Mouse (Mus musculus) midbrain, embryonic 12.5 days (tissue): ENCODE data around the gene Gm28053. TPM values are rescaled to one million over a fixed set of nuclear protein-coding genes. Genes with fewer than 3 reads are reported as not detected.

Experiments
- ATAC-seq: fragments of 200-750 bp; cut with Nextera tagmentation; 2 replicates; pipeline ENCODE4 v1.8.0; 2017; ENCODE audit warnings: low read depth, moderate TSS enrichment, moderate library complexity; ENCODE audit not compliant: low FRiP score
- H3K27ac ChIP-seq: fragments of 300-500 bp; sonication (generic); replicated peaks from 2 replicates; pipeline ENCODE4 v1.5.1; 2016; ENCODE audit warnings: mild to moderate bottlenecking
- H3K27me3 ChIP-seq: fragments of 300-500 bp; sonication (generic); 2 replicates; pipeline ENCODE4 v1.6.1; 2016; ENCODE audit warnings: mild to moderate bottlenecking
- H3K36me3 ChIP-seq: fragments of 300-500 bp; sonication (generic); 2 replicates; pipeline ENCODE4 v1.6.1; 2016
- H3K4me1 ChIP-seq: fragments of 300-500 bp; sonication (generic); 2 replicates; pipeline ENCODE4 v1.6.1; 2016
- H3K4me2 ChIP-seq: fragments of 300-500 bp; sonication (generic); replicated peaks from 2 replicates; pipeline ENCODE4 v1.6.1; 2016; ENCODE audit warnings: mild to moderate bottlenecking, moderate library complexity
- H3K4me3 ChIP-seq: fragments of 300-500 bp; sonication (generic); 2 replicates; pipeline ENCODE4 v1.5.1; 2016; ENCODE audit warnings: mild to moderate bottlenecking
- H3K9ac ChIP-seq: fragments of 300-500 bp; sonication (generic); replicated peaks from 2 replicates; pipeline ENCODE4 v1.6.1; 2016; ENCODE audit warnings: mild to moderate bottlenecking, moderate library complexity
- H3K9me3 ChIP-seq: fragments of 300-500 bp; sonication (generic); 2 replicates; pipeline ENCODE4 v1.6.1; 2016; ENCODE audit warnings: mild to moderate bottlenecking
- WGBS: fragments of 180-500 bp; shearing (Covaris S2); methylation state at CpG from one replicate; pipeline ENCODE4 v1.1.7; 2016; 5-methylcytosine and 5-hydroxymethylcytosine counted together
- polyA plus RNA-seq: library from polyadenylated mRNA; unstranded; fragments of >200 nt; fragmentation: Nextera tagmentation; extraction: Ambion mirVana; gene quantifications from 2 replicates; pipeline ENCODE4 v1.2.1, GENCODE M21; 2016

Gm28053 gene
- polyA plus RNA-seq, 1 experiment from 2014 or later: not detected

GRCm38 (mm10) chr6:48698066-48698856 is 20.1 kb upstream of the Gm28053 start:
- no peaks in the 10 kb centered on the region for H3K9me3 ChIP-seq
- H3K27me3 ChIP-seq: no peaks in the 10 kb centered on the region
- H3K27ac ChIP-seq: no peak overlapping the region
- H3K9ac ChIP-seq: no peak overlapping the region
- no peak overlapping the region for H3K4me2 ChIP-seq
- H3K4me3 ChIP-seq: no peak overlapping the region
- H3K36me3 ChIP-seq: no peaks in the 10 kb centered on the region
- WGBS: 76% methylated on average over 7 of the region's 7 CpGs
- no peaks in the 10 kb centered on the region for H3K4me1 ChIP-seq
- ATAC-seq: no peak

- Histone ChIP-seq H3K36me3 (no peaks in the 10 kb centered on the region), H3K9me3 (no peaks in the 10 kb centered on the region), H3K27ac (no peak overlapping the region), H3K4me3 (no peak overlapping the region), H3K27me3 (no peaks in the 10 kb centered on the region), H3K4me1 (no peaks in the 10 kb centered on the region), H3K9ac (no peak overlapping the region), H3K4me2 (no peak overlapping the region)
- WGBS: 83% methylated on average over 3 of the region's 3 CpGs
- ATAC-seq: no peak
Measured at GRCm38 (mm10) chr6:48698888-48699287, 19.5 kb upstream of the Gm28053 start.

- Histone ChIP-seq H3K27ac (no peak overlapping the region), H3K9ac (no peak overlapping the region), H3K36me3 (no peaks in the 10 kb centered on the region), H3K27me3 (no peaks in the 10 kb centered on the region), H3K9me3 (no peaks in the 10 kb centered on the region), H3K4me2 (no peak overlapping the region), H3K4me1 (no peaks in the 10 kb centered on the region), H3K4me3 (no peak overlapping the region)
- WGBS: 52% methylated on average over 5 of the region's 5 CpGs
- no peak for ATAC-seq
Measured at GRCm38 (mm10) chr6:48700251-48701075, 17.9 kb upstream of the Gm28053 start.

GRCm38 (mm10) chr6:48702146-48702545 is 16.3 kb upstream of the Gm28053 start:
- H3K9ac ChIP-seq: no peak overlapping the region
- no peaks in the 10 kb centered on the region for H3K36me3 ChIP-seq
- H3K27ac ChIP-seq: no peak overlapping the region
- ATAC-seq: no peak
- WGBS: 86% methylated on average over 7 of the region's 7 CpGs
- no peak overlapping the region for H3K4me2 ChIP-seq
- H3K9me3 ChIP-seq: no peaks in the 10 kb centered on the region
- H3K4me3 ChIP-seq: no peak overlapping the region
- H3K27me3 ChIP-seq: no peaks in the 10 kb centered on the region
- H3K4me1 ChIP-seq: no peaks in the 10 kb centered on the region

GRCm38 (mm10) chr6:48702601-48703000 is 15.8 kb upstream of the Gm28053 start:
- Histone ChIP-seq H3K9ac (no peak overlapping the region), H3K36me3 (no peaks in the 10 kb centered on the region), H3K27ac (no peak overlapping the region), H3K9me3 (no peaks in the 10 kb centered on the region), H3K4me3 (no peak overlapping the region), H3K27me3 (no peaks in the 10 kb centered on the region), H3K4me2 (no peak overlapping the region), H3K4me1 (no peaks in the 10 kb centered on the region)
- no peak for ATAC-seq
- WGBS: 79% methylated on average over 5 of the region's 5 CpGs

DNA sequence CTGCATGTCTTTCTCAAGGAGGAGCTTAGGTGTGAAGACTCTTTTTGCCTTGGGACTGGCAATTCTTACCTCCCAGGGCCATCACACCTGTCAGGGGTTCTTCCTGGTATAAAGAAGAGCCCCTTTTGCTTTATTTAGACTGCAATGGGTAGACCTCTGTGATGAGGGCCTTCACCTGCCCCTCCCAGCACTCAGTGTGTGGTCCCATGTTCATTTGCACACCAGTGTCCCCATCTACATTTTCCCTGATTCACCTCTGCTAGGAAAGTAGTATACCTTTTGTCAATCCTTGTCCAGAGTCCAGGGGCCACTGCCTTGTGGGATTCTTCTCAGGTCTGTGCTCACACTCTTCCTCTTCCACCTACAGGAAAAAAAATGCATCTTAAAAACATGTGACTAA is 14.3 kb upstream of the Gm28053 start:
- Histone ChIP-seq H3K27ac (no peak overlapping the region), H3K9me3 (no peaks in the 10 kb centered on the region), H3K36me3 (no peaks in the 10 kb centered on the region)

DNA sequence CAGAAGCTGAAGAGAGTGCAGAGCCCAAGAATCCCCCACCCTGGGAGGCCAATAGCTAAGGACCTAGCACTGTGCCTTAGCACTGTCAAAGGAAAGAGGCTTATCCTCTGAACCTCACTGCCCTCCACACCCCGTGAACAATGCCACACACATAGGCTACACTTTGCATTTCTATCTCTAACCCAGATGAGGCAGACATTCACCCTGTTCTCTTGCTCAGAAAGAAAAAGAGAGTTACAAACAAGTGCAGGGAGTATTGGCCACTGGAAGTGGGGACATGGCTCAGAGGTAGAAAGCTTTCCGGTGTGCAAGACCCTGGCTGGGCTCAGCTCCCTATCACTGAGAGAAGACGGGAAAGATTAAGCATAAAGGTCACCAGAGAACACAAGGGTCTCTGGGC is 12.3 kb upstream of the Gm28053 start:
- H3K36me3 ChIP-seq: no peaks in the 10 kb centered on the region
- no peaks in the 10 kb centered on the region for H3K27me3 ChIP-seq
- H3K27ac ChIP-seq: no peak overlapping the region
- no peaks in the 10 kb centered on the region for H3K4me1 ChIP-seq
- no peak overlapping the region for H3K9ac ChIP-seq
- 31% methylated on average over 3 of the region's 3 CpGs for WGBS
- no peak for ATAC-seq
- no peak overlapping the region for H3K4me2 ChIP-seq
- H3K9me3 ChIP-seq: no peaks in the 10 kb centered on the region
- H3K4me3 ChIP-seq: no peak overlapping the region

More for the DNA sequence above, 14.3 kb upstream of the Gm28053 start:
- Histone ChIP-seq H3K4me1 (no peaks in the 10 kb centered on the region), H3K9ac (no peak overlapping the region), H3K27me3 (no peaks in the 10 kb centered on the region), H3K4me3 (no peak overlapping the region), H3K4me2 (no peak overlapping the region)
- no peak for ATAC-seq

DNA sequence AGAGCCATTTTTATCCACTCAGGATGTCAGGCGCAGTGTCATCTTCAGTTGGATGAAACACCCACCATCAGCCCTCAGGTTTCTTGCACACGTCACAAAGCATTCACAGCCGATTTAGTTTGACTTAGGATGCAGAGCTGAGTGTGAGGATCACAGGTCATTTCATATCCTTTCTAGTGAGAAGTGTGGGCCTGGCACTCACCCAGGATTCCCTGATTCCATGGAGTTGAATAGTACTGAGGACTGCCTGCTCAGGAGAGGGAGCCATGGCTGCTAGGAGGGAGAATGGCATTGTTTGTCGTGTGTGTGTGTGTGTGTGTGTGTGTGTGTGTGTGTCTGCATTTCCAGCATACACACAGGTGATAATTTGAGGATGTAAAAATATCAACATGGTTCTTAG is 1.9 kb downstream of the Gm28053 start:
- Histone ChIP-seq H3K27ac (no peak overlapping the region), H3K4me2 (no peak overlapping the region), H3K4me1 (peaks cover 1% of the 10 kb centered on the region; the same call in 1 of the 2 replicates), H3K9ac (no peak overlapping the region), H3K9me3 (no peaks in the 10 kb centered on the region), H3K27me3 (no peaks in the 10 kb centered on the region), H3K4me3 (no peak overlapping the region), H3K36me3 (no peaks in the 10 kb centered on the region)
- no peak for ATAC-seq
- 90% methylated on average over 4 of the region's 4 CpGs for WGBS

GRCm38 (mm10) chr6:48723468-48723867 is 5.1 kb downstream of the Gm28053 start:
- H3K27ac ChIP-seq: no peak overlapping the region
- no peaks in the 10 kb centered on the region for H3K27me3 ChIP-seq
- no peak overlapping the region for H3K4me3 ChIP-seq
- H3K9ac ChIP-seq: no peak overlapping the region
- H3K4me1 ChIP-seq: peaks cover 5% of the 10 kb centered on the region; the same call in 1 of the 2 replicates
- 91% methylated on average over 8 of the region's 8 CpGs for WGBS
- no peak for ATAC-seq
- no peak overlapping the region for H3K4me2 ChIP-seq
- no peaks in the 10 kb centered on the region for H3K36me3 ChIP-seq
- H3K9me3 ChIP-seq: no peaks in the 10 kb centered on the region

- Histone ChIP-seq H3K36me3 (no peaks in the 10 kb centered on the region), H3K4me1 (peaks cover 5% of the 10 kb centered on the region; the same call in 1 of the 2 replicates), H3K9ac (no peak overlapping the region), H3K27ac (no peak overlapping the region), H3K9me3 (no peaks in the 10 kb centered on the region), H3K27me3 (no peaks in the 10 kb centered on the region), H3K4me2 (no peak overlapping the region), H3K4me3 (no peak overlapping the region)
- WGBS: no CpG with 5 or more reads among the region's 1 CpGs
- ATAC-seq: no peak
Measured at GRCm38 (mm10) chr6:48725476-48725875, 7.1 kb downstream of the Gm28053 start.

DNA sequence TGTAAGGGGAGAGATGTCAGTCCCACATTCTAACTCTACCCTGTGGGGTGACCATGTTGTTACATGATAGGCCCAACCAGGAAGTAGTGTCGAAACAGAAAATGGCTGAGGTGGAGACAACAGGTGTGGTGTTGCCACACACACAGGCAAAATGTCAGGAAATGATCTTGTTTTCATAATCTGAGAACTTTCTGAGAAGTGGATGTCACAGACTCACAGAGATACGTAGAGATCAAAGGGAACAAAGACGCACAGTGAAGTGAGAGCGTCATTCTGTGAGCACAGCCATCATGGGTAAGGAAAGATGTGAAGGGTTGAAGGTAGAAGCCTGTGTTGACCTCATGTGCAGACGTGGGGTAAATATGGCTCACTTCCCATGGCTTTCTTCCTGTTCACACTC is 9.4 kb downstream of the Gm28053 start:
- Histone ChIP-seq H3K4me1 (peaks cover 5% of the 10 kb centered on the region; the same call in 1 of the 2 replicates), H3K4me3 (no peak overlapping the region), H3K27ac (no peak overlapping the region), H3K9ac (no peak overlapping the region), H3K9me3 (no peaks in the 10 kb centered on the region), H3K27me3 (no peaks in the 10 kb centered on the region), H3K4me2 (no peak overlapping the region), H3K36me3 (no peaks in the 10 kb centered on the region)
- no peak for ATAC-seq
- 90% methylated on average over 5 of the region's 5 CpGs for WGBS

GRCm38 (mm10) chr6:48732864-48733304 is 14.5 kb downstream of the Gm28053 start:
- WGBS: 60% methylated on average over 8 of the region's 8 CpGs
- no peak for ATAC-seq
- H3K4me3 ChIP-seq: no peak overlapping the region
- H3K4me2 ChIP-seq: no peak overlapping the region
- H3K9me3 ChIP-seq: no peaks in the 10 kb centered on the region
- H3K36me3 ChIP-seq: no peaks in the 10 kb centered on the region
- H3K4me1 ChIP-seq: no peaks in the 10 kb centered on the region
- H3K9ac ChIP-seq: no peak overlapping the region
- H3K27ac ChIP-seq: no peak overlapping the region
- no peaks in the 10 kb centered on the region for H3K27me3 ChIP-seq
